Mouse (Mus musculus): Measurements from ENCODE around the gene Mutyh. TPM values are rescaled to one million over a fixed set of nuclear protein-coding genes. Genes with fewer than 3 reads are reported as not detected.

The Mutyh gene
- 8.6 and 9.9 TPM in 2 replicates for polyA plus RNA-seq (2015; fragmentation: Nextera tagmentation; extraction: Ambion mirVana)

DNA sequence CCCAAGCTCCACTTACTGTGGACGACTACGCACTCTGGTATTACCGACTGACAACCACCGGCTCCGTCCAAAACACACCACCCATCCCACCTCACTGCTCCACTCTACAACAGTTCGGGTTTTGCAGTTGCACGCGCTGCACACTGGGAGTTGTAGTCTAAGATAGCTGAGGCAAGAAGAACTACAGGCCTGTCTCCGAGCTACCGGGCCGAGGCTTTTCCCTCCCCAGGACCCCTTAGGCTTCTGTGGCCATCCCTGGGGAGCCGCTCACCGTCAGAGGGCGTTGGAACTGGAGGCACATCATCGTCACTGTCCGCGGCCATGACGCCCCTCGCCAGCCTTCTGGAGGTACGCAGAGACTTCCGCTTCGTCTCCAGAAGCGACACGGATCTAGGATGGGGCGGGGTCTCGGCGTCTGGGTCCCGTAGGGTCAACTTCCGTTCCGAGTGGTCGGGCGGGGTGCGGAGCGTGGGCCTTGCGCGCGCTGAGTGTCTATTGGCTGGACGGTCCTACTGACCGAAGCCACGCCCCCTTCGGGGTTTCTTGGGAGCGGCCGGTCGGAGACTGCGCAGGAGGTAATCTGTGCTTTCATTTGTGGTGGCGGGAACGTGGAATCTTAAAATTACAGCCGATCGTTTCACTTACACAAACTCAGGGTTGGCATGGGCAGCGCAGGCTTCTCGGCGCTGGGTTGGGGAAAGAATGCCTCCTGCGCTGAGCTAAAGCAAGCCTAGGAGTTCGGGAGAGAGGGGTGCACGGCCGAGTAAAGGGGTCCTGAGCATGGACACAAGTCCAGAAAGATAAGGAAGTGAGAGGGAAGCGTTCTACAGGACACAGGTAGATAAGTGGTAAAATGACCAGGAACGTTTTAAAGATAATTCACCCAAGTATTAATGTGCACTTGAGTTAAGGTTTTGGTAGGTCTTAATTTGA is at the start of gene Mutyh, which contains the start of gene Toe1:
Mutyh (plus strand) TSS at position 527 of the 933 bp plus-strand sequence.
Toe1 (minus strand) TSS at position 444 of the 933 bp plus-strand sequence.
- WGBS: under 1% methylated on average over 58 of the region's 58 CpGs
- peak; percentile 100 for ATAC-seq (replicated peaks; ENCODE audit: extremely low read depth, insufficient read depth, low FRiP score)
- H3K27me3 ChIP-seq (ENCODE audit: control insufficient read depth, insufficient read depth, low read length): no peaks in the 10 kb centered on the region
- H3K9ac ChIP-seq (ENCODE audit: low read length): peak within 1 kb of the TSS; percentile 89
- H3K4me1 ChIP-seq (ENCODE audit: control insufficient read depth, insufficient read depth, low read length): peaks cover 11% of the 10 kb centered on the region
- H3K4me2 ChIP-seq (ENCODE audit: low read depth, low read length): peak within 1 kb of the TSS; percentile 56
- H3K9me3 ChIP-seq (replicated peaks; ENCODE audit: control insufficient read depth, low read length): no peaks in the 10 kb centered on the region
- peak within 1 kb of the TSS; percentile 91 for H3K27ac ChIP-seq (ENCODE audit: low read length)
- peaks cover 23% of the 10 kb centered on the region for H3K36me3 ChIP-seq (ENCODE audit: control insufficient read depth, insufficient read depth)
- peak within 1 kb of the TSS; percentile 90 for H3K4me3 ChIP-seq (ENCODE audit: low read length)

DNA sequence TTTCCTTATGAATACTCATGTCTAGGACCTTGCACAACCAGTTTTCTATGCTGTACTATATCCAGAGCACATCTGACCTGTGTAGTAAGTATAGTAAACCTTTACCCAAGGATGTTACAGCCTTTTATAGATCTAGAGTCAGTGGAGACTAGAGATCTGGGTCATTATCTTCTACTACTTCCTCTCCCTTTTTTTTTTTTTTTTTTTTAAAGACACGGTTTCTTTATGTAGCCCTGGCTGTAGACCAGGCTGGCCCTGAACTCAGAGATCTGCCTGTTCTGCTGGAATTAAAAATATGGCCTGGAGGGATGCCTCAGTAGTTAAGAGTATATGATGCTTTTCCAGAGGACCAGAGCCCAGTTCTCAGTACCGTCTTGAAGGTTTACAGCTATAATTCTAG is 45.6 kb upstream of the Mutyh start:
- no peak for ATAC-seq (replicated peaks; ENCODE audit: extremely low read depth, insufficient read depth, low FRiP score)
- Histone ChIP-seq H3K9ac (ENCODE audit: low read length) (no peak overlapping the region), H3K4me2 (ENCODE audit: low read depth, low read length) (no peak overlapping the region), H3K27me3 (ENCODE audit: control insufficient read depth, insufficient read depth, low read length) (no peaks in the 10 kb centered on the region), H3K27ac (ENCODE audit: low read length) (no peak overlapping the region), H3K4me1 (ENCODE audit: control insufficient read depth, insufficient read depth, low read length) (no peaks in the 10 kb centered on the region), H3K9me3 (replicated peaks; ENCODE audit: control insufficient read depth, low read length) (no peaks in the 10 kb centered on the region), H3K4me3 (ENCODE audit: low read length) (no peak overlapping the region), H3K36me3 (ENCODE audit: control insufficient read depth, insufficient read depth) (no peaks in the 10 kb centered on the region)
- WGBS: 75% methylated on average over 2 of the region's 2 CpGs

DNA sequence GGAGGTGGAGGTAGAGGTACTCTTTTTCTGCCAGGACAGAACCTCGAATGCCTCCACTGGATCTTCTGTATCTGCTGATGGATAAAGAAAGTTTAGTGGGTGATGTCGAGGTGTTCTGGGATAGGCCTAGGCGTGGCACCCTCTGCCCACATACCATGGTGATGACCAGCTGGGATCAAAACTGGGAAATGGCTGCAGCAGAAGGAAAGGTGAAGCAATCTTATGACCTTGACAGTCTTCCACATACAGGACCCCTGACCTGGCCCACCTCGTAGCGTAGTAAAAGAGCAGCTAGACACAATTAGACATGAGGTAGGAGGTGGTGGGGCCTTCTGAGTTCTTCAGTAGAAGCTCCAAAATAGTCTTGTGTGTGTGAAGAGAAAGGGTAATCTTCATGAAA is 43.5 kb upstream of the Mutyh start:
- no peak for ATAC-seq (replicated peaks; ENCODE audit: extremely low read depth, insufficient read depth, low FRiP score)
- no peaks in the 10 kb centered on the region for H3K36me3 ChIP-seq (ENCODE audit: control insufficient read depth, insufficient read depth)
- H3K4me1 ChIP-seq (ENCODE audit: control insufficient read depth, insufficient read depth, low read length): no peaks in the 10 kb centered on the region
- H3K9me3 ChIP-seq (replicated peaks; ENCODE audit: control insufficient read depth, low read length): no peaks in the 10 kb centered on the region
- H3K4me3 ChIP-seq (ENCODE audit: low read length): no peak overlapping the region
- H3K9ac ChIP-seq (ENCODE audit: low read length): no peak overlapping the region
- no peak overlapping the region for H3K27ac ChIP-seq (ENCODE audit: low read length)
- 80% methylated on average over 5 of the region's 5 CpGs for WGBS
- no peaks in the 10 kb centered on the region for H3K27me3 ChIP-seq (ENCODE audit: control insufficient read depth, insufficient read depth, low read length)
- H3K4me2 ChIP-seq (ENCODE audit: low read depth, low read length): no peak overlapping the region

DNA sequence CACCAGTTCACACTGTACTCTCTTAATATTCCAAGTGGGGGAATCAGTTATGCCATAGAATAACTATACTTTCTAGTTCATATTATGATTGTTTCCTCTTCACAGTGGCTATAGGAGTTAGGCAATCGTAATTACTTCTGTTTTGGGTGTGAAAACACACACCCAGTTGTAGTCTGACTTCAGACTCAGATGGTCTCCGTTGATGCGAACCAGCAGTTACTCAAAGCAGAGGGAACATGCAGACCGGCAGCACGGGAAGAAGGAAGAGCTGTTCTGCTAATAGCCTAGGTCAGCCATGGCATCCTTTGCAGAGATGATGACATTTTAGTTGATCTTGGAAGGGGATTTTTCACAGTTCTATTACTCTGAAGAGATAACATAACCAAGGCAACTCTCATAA is 39.0 kb upstream of the Mutyh start:
- Histone ChIP-seq H3K4me1 (ENCODE audit: control insufficient read depth, insufficient read depth, low read length) (no peaks in the 10 kb centered on the region), H3K4me2 (ENCODE audit: low read depth, low read length) (no peak overlapping the region), H3K4me3 (ENCODE audit: low read length) (no peak overlapping the region), H3K27me3 (ENCODE audit: control insufficient read depth, insufficient read depth, low read length) (no peaks in the 10 kb centered on the region), H3K27ac (ENCODE audit: low read length) (no peak overlapping the region), H3K36me3 (ENCODE audit: control insufficient read depth, insufficient read depth) (no peaks in the 10 kb centered on the region), H3K9me3 (replicated peaks; ENCODE audit: control insufficient read depth, low read length) (no peaks in the 10 kb centered on the region), H3K9ac (ENCODE audit: low read length) (no peak overlapping the region)
- 81% methylated on average over 5 of the region's 5 CpGs for WGBS
- ATAC-seq (replicated peaks; ENCODE audit: extremely low read depth, insufficient read depth, low FRiP score): no peak

DNA sequence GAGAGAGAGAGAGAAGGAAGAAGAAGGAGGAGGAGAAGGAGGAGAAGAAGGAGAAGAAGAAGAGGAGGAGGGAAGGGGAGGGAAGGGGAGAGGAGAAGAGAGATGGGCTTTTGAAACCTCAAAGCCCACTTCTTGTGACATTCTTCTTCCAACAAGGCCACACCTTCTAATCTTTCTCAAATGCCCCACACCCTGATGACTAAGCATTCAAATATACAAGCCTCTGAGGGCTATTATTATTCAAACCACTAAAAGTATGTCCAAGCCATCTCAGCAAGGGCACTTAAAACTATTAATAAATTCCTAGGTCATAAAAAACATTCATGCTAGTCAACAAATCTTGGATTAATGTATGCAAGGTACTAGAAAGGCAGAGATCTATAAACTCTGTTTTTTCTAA is 38.5 kb upstream of the Mutyh start:
- Histone ChIP-seq H3K4me3 (ENCODE audit: low read length) (no peak overlapping the region), H3K4me1 (ENCODE audit: control insufficient read depth, insufficient read depth, low read length) (no peaks in the 10 kb centered on the region), H3K36me3 (ENCODE audit: control insufficient read depth, insufficient read depth) (no peaks in the 10 kb centered on the region), H3K9me3 (replicated peaks; ENCODE audit: control insufficient read depth, low read length) (no peaks in the 10 kb centered on the region), H3K27me3 (ENCODE audit: control insufficient read depth, insufficient read depth, low read length) (no peaks in the 10 kb centered on the region), H3K9ac (ENCODE audit: low read length) (no peak overlapping the region), H3K27ac (ENCODE audit: low read length) (no peak overlapping the region), H3K4me2 (ENCODE audit: low read depth, low read length) (no peak overlapping the region)
- ATAC-seq (replicated peaks; ENCODE audit: extremely low read depth, insufficient read depth, low FRiP score): no peak

DNA sequence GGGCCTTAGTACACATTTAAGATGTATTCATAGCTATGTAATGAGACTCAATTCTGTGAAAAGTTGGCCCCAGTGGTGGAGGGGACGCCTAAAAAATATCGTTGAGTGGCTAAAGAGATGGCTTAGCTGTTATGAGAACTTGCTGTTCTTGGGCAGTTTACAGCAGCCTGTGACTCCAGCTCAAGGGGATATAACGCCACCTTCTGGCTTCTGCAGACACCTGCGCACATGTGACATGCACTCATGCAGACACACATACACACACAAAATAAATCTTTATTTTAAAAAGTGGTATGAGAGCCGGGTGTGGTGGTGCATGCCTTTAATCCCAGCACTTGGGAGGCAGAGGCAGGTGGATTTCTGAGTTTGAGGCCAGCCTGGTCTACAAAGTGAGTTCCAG is 31.1 kb upstream of the Mutyh start:
- no peak overlapping the region for H3K9ac ChIP-seq (ENCODE audit: low read length)
- ATAC-seq (replicated peaks; ENCODE audit: extremely low read depth, insufficient read depth, low FRiP score): no peak
- 93% methylated on average over 5 of the region's 5 CpGs for whole genome bisulfite sequencing

DNA sequence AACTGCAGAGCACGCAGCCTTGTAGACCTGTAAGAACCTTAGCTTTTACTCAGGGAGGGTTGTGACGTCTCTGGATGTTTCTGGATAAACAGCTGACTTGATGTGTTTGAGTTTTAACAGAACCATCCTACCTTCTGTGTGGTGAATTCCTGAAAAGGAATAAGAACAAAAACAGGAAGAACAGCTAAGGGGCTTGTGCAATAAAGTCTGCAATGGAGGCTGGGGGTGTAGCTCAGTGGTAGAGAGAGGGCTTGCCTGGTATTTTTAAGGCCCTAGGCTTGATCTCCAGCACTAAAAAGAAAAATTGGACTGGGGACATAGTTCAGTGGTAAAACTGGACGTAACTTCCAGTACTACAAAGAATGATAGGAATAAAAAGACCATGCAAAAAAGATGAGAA is 30.4 kb upstream of the Mutyh start:
- H3K4me2 ChIP-seq (ENCODE audit: low read depth, low read length): no peak overlapping the region

More for the DNA sequence above, 31.1 kb upstream of the Mutyh start:
- Histone ChIP-seq H3K9me3 (replicated peaks; ENCODE audit: control insufficient read depth, low read length) (no peaks in the 10 kb centered on the region), H3K27ac (ENCODE audit: low read length) (no peak overlapping the region), H3K4me1 (ENCODE audit: control insufficient read depth, insufficient read depth, low read length) (no peaks in the 10 kb centered on the region), H3K27me3 (ENCODE audit: control insufficient read depth, insufficient read depth, low read length) (no peaks in the 10 kb centered on the region), H3K4me3 (ENCODE audit: low read length) (no peak overlapping the region), H3K36me3 (ENCODE audit: control insufficient read depth, insufficient read depth) (no peaks in the 10 kb centered on the region), H3K4me2 (ENCODE audit: low read depth, low read length) (no peak overlapping the region)

DNA sequence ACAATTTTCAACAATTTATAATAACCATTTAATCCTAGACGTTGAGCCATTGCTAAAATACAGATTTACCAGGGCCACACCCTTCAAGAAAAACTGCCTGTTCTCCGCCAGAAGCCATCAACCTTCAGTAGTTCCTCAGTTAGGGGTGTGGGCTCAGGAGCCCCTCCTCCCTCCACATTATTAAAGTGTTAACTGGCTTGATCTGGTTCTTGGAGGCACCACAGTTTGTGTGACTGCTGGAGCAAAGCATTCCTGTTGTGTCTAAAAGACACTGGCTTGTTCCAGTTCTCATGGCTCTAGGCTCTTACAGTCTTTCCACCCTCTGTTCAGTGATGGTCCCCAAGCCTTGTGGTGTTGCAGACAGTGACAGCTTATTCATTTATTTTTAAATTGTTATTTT is 27.0 kb upstream of the Mutyh start:
- 69% methylated on average over 2 of the region's 2 CpGs for WGBS
- no peak for ATAC-seq (replicated peaks; ENCODE audit: extremely low read depth, insufficient read depth, low FRiP score)
- no peak overlapping the region for H3K27ac ChIP-seq (ENCODE audit: low read length)
- no peaks in the 10 kb centered on the region for H3K27me3 ChIP-seq (ENCODE audit: control insufficient read depth, insufficient read depth, low read length)
- no peak overlapping the region for H3K9ac ChIP-seq (ENCODE audit: low read length)
- no peak overlapping the region for H3K4me2 ChIP-seq (ENCODE audit: low read depth, low read length)
- H3K9me3 ChIP-seq (replicated peaks; ENCODE audit: control insufficient read depth, low read length): no peaks in the 10 kb centered on the region
- no peaks in the 10 kb centered on the region for H3K4me1 ChIP-seq (ENCODE audit: control insufficient read depth, insufficient read depth, low read length)
- H3K4me3 ChIP-seq (ENCODE audit: low read length): no peak overlapping the region
- H3K36me3 ChIP-seq (ENCODE audit: control insufficient read depth, insufficient read depth): no peaks in the 10 kb centered on the region

More for the DNA sequence above, 30.4 kb upstream of the Mutyh start:
- no peaks in the 10 kb centered on the region for H3K36me3 ChIP-seq (ENCODE audit: control insufficient read depth, insufficient read depth)
- no peaks in the 10 kb centered on the region for H3K9me3 ChIP-seq (replicated peaks; ENCODE audit: control insufficient read depth, low read length)
- no peak overlapping the region for H3K4me3 ChIP-seq (ENCODE audit: low read length)
- no peak overlapping the region for H3K27ac ChIP-seq (ENCODE audit: low read length)
- no peaks in the 10 kb centered on the region for H3K27me3 ChIP-seq (ENCODE audit: control insufficient read depth, insufficient read depth, low read length)
- WGBS: 82% methylated on average over 3 of the region's 3 CpGs
- no peak for ATAC-seq (replicated peaks; ENCODE audit: extremely low read depth, insufficient read depth, low FRiP score)
- H3K4me1 ChIP-seq (ENCODE audit: control insufficient read depth, insufficient read depth, low read length): no peaks in the 10 kb centered on the region
- no peak overlapping the region for H3K9ac ChIP-seq (ENCODE audit: low read length)

DNA sequence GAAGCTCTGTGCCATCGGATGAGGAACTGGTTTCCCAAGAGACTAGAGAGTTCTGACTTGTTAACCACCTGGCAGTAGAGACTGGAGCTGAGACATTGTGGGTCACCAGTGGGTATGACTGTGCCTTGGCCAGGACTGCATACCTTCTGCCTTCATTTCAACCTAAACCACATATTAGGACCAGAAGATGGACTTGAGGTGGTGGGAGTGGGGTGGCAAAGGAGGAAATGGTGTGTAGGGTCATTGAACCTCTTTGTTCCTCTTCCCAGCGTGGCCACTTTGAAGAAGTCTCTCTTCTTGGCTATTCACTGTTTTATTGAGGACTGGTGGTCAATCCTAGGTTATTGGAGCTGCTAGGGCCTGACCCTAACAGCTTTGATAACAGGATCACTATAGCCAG is 26.2 kb upstream of the Mutyh start:
- no peak overlapping the region for H3K4me2 ChIP-seq (ENCODE audit: low read depth, low read length)
- WGBS: 46% methylated on average over 2 of the region's 2 CpGs
- H3K4me1 ChIP-seq (ENCODE audit: control insufficient read depth, insufficient read depth, low read length): no peaks in the 10 kb centered on the region
- no peak for ATAC-seq (replicated peaks; ENCODE audit: extremely low read depth, insufficient read depth, low FRiP score)
- no peaks in the 10 kb centered on the region for H3K36me3 ChIP-seq (ENCODE audit: control insufficient read depth, insufficient read depth)
- peaks cover 1% of the 10 kb centered on the region; the same call in 1 of the 2 replicates for H3K9me3 ChIP-seq (replicated peaks; ENCODE audit: control insufficient read depth, low read length)
- H3K27me3 ChIP-seq (ENCODE audit: control insufficient read depth, insufficient read depth, low read length): no peaks in the 10 kb centered on the region
- H3K27ac ChIP-seq (ENCODE audit: low read length): no peak overlapping the region
- no peak overlapping the region for H3K4me3 ChIP-seq (ENCODE audit: low read length)
- no peak overlapping the region for H3K9ac ChIP-seq (ENCODE audit: low read length)
